Mouse (Mus musculus): ENCODE data around the gene Foxo1.

DNA sequence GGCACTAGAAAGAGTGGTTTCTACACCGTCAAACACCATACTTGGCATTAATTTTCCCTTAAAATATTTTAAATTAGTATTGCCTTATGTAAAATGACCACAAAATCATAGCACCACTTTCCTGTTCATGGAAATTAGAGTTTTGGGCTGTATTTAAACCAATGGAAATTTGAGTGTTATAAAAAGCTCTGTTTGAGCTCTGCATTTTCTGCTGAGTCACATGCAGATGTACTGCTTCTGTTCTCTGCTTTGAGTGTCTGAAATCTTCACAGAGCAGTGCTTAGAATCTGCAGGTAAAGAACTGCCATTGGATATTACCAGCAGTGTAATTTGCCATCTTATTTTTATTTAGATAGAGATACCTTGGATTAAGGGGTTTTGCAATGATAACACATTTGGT is 27.6 kb downstream of the Foxo1 start:
- TF ChIP-seq CTCF (IDR thresholded peaks at IDR 0.05): no peak
- TF ChIP-seq EP300 (IDR thresholded peaks at IDR 0.05): no peak

Data from lung, postnatal 0 days (tissue).